Mouse (Mus musculus) embryonic fibroblast, embryonic 13.5 days (primary cell): Measurements from ENCODE around the gene Dpysl5. TPM values are rescaled to one million over a fixed set of nuclear protein-coding genes. Genes with fewer than 3 reads are reported as not detected.

Experiments used
- H3K27ac ChIP-seq: 2 replicates; pipeline ENCODE4 v1.5.1; 2012; ENCODE audit warnings: low read length, control low read depth, inconsistent platforms; ENCODE audit not compliant: insufficient read depth
- H3K4me1 ChIP-seq: 2 replicates; pipeline ENCODE4 v1.6.1; 2011; ENCODE audit warnings: low read length; ENCODE audit not compliant: control insufficient read depth, insufficient read depth
- H3K4me3 ChIP-seq: 2 replicates; pipeline ENCODE4 v1.5.1; 2011; ENCODE audit warnings: mild to moderate bottlenecking, control low read depth, low read length; ENCODE audit not compliant: insufficient read depth
- CTCF ChIP-seq: IDR thresholded peaks from 2 replicates; pipeline ENCODE4 v1.5.1; 2011; ENCODE audit warnings: mild to moderate bottlenecking, control low read depth, low read length, moderate library complexity, borderline replicate concordance; ENCODE audit not compliant: insufficient read depth
- POLR2A ChIP-seq: IDR thresholded peaks from 2 replicates; pipeline ENCODE4 v1.6.1; 2011; ENCODE audit warnings: low read depth, mild to moderate bottlenecking, control low read depth, low read length, moderate library complexity
- polyA plus RNA-seq: library from polyadenylated mRNA; stranded (reverse); fragments of >200 nt; gene quantifications from 2 replicates; pipeline ENCODE4 v1.2.4, GENCODE M21; 2011; ENCODE audit warnings: low read depth; ENCODE audit not compliant: missing spikeins, insufficient read length

The Dpysl5 gene
- polyA plus RNA-seq, 1 experiment: not detected

GRCm38 (mm10) chr5:30709744-30710383 lies 1.5 kb upstream of the Dpysl5 start:
- H3K4me1 ChIP-seq: no peaks in the 10 kb centered on the region
- TF ChIP-seq CTCF (peak; percentile 52; the same call in 1 of the 2 replicates), POLR2A (no peak)
- H3K27ac ChIP-seq: no peak overlapping the region
- H3K4me3 ChIP-seq: no peak overlapping the region

GRCm38 (mm10) chr5:30710486-30710885 lies 878 bp upstream of the Dpysl5 start:
- Histone ChIP-seq H3K4me3 (no peak overlapping the region), H3K27ac (no peak overlapping the region), H3K4me1 (no peaks in the 10 kb centered on the region)
- TF ChIP-seq CTCF (no peak), POLR2A (no peak)

DNA sequence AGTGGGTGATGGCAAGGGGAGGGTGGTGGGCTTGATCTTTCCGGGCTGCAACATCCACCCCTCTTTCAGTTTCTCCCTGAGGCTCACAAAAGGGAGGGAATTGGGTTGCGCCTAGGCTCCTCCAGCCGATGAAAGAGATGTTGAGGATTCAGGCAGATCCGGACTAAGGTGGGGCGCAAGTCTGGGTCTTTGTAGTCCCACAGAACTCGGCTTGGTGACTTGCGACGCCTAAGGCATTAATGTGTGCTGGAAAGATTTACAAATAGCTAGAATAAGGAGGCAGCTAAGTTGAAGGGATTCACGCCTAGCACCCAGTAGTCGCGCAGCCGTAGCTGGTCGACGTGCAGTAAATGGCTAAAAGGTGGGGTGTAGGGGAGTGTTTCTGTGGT lies 632 bp downstream of the Dpysl5 start:
- TF ChIP-seq POLR2A: no peak
- no peak for TF ChIP-seq CTCF
- Histone ChIP-seq H3K4me1 (no peaks in the 10 kb centered on the region), H3K4me3 (peak overlapping the region; percentile 52), H3K27ac (no peak overlapping the region)

DNA sequence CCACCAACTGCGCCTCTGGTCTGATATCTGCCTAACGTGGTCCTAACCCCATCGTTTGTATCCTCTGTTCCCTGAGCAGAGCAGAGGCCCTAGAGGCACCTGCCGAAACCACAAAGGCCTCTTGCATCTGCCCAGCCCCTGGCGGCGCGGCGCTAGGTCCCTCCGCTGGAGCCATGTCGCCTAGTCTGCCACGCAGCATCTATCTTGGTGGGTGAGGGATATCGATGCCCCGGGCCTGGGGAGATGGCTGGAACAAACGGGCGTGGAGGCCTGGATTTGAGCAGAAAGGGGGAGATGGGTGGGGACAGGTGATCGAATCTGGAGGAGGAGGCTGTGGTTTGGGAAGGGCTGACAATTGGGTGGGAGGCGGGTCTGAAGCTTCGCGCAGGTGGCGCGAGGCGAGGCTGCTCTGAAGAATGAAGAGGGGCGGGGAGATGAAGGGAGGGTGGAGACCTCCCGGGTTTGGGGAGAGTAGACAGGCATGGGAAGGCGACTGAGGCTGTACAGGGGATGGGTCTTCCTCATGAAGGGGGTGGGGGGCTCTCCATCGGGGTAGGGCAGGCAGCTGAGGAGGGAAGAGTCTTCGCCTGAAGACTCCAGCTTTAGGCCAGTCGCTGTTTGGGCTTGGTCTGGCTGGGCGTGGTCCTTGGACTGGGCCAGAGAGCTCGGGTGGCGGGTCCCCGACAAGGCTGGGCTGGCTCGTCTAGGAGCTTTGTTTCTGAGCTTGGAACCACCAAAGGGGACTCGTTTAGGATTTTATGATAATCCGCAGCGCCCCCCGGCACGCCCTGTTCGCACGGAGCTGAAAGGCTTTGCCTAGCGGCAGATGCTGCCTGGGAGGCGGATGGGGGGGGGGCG lies 1.3 kb downstream of the Dpysl5 start:
- no peak overlapping the region for H3K27ac ChIP-seq

GRCm38 (mm10) chr5:30713299-30713675 lies 1.9 kb downstream of the Dpysl5 start:
- no peak for TF ChIP-seq POLR2A
- TF ChIP-seq CTCF: no peak

More for the DNA sequence above, 1.3 kb downstream of the Dpysl5 start:
- H3K4me3 ChIP-seq: no peak overlapping the region
- H3K4me1 ChIP-seq: no peaks in the 10 kb centered on the region
- no peak for TF ChIP-seq CTCF
- TF ChIP-seq POLR2A: no peak

DNA sequence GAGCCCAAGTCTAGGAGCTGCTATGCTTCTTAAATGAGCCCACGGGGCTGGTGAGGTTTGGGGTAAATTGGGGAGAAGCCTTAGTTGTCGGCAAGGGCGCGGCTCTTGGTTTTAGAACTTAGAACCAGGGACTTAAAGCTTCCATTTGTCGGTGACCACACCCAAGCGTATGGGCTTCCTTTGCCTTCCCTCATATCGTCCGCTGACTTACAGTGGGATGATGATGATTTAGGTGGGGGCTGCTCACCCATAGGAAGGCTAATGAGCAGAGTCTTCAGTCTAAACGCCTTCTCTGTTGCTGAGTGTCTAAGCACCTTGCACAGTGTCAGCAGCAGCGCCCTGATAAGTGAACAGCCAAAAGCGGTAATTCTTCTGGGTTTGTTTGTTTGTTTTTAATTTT lies 2.3 kb downstream of the Dpysl5 start:
- H3K27ac ChIP-seq: no peak overlapping the region
- no peak overlapping the region for H3K4me3 ChIP-seq
- TF ChIP-seq CTCF (no peak), POLR2A (no peak)
- no peaks in the 10 kb centered on the region for H3K4me1 ChIP-seq

More at GRCm38 (mm10) chr5:30713299-30713675, 1.9 kb downstream of the Dpysl5 start:
- no peak overlapping the region for H3K4me3 ChIP-seq
- H3K4me1 ChIP-seq: no peaks in the 10 kb centered on the region
- no peak overlapping the region for H3K27ac ChIP-seq

GRCm38 (mm10) chr5:30716311-30716710 lies 4.9 kb downstream of the Dpysl5 start:
- TF ChIP-seq CTCF (no peak), POLR2A (no peak)
- Histone ChIP-seq H3K27ac (no peak overlapping the region), H3K4me3 (no peak overlapping the region), H3K4me1 (no peaks in the 10 kb centered on the region)

GRCm38 (mm10) chr5:30717506-30717905 lies 6.1 kb downstream of the Dpysl5 start:
- H3K27ac ChIP-seq: no peak overlapping the region
- no peak overlapping the region for H3K4me3 ChIP-seq
- TF ChIP-seq CTCF: no peak
- H3K4me1 ChIP-seq: no peaks in the 10 kb centered on the region

DNA sequence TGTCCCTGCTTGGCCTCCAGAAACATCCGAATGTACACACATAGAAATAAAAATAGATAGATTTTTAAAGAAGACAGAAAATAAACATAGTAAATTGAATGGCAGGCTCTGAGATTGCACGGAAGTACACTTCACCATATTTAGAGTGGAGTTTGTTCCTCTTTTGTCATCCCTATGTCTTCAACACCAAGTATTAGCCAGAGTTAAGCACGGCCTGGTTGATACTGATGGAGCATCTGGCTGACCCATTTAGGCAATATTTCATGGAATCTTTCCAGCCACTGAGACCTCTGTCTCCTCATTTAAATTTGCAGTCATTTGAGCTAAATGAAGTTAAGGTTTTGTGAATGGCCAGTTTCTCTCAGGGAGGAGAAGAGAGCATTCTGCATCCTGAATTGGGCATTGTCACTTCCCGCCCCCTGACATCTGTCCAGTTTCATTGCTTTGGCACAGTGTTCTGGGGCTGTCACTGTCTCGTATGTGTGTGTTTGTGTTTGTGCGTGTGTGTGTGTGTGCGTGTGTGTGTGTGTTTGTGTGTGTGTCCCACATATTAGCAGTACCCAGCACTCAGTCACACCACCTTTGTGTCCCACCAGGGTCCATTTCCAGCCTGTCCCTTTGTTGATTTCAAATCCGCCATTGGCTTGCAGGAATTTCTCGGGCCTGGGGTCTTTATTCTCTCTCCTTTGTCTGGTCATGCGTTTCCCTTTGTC lies 6.8 kb downstream of the Dpysl5 start:
- TF ChIP-seq CTCF (no peak), POLR2A (no peak)

More for the DNA sequence above, 6.8 kb downstream of the Dpysl5 start:
- Histone ChIP-seq H3K4me3 (no peak overlapping the region), H3K4me1 (no peaks in the 10 kb centered on the region), H3K27ac (no peak overlapping the region)
